Mouse (Mus musculus): ENCODE data around the gene Slc43a3. TPM values are rescaled to one million over a fixed set of nuclear protein-coding genes. Genes with fewer than 3 reads are reported as not detected.

Gene Slc43a3
- total and polyA plus RNA-seq, 3 experiments: 62.6 to 101 (median 79.1) TPM

- intact Hi-C loops (cut with DNase I): loop anchor here (2.0 kb wide), 1 partner anchor 17 kb away; no protein-coding TSS in a partner anchor
- WGBS: 81% methylated on average over 5 of the region's 5 CpGs
Measured at GRCm38 (mm10) chr2:84913881-84914280, 22.5 kb upstream of the Slc43a3 start.

DNA sequence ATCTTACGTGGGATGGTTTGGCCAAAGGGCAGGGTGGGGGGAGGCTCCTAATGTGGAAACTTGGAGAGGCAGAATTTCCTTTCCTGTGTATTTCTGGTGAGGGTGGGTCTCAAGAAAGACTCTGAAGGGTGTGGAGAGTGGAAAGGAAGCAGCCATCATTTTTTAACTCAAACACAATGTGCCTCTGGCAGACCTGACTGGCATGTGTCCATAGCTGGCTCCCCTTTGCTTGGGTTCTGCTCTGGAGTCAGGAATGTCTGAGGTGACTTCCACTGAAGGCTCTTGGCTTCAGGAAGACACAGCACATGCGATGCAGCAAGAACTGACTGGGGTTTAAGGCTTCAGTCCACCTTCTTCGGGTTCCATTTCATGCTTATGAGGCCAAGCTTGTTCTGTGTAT is 21.0 kb upstream of the Slc43a3 start:
- DNase-seq: peak; percentile 61 to 71
- Histone ChIP-seq H3K4me3 (no peak overlapping the region), H3K4me1 (ENCODE audit: control insufficient read depth, insufficient read depth, low read length) (peaks cover 17% of the 10 kb centered on the region), H3K9ac (ENCODE audit: low read depth, low read length) (no peak overlapping the region), H3K27ac (peak overlapping the region; percentile 93), H3K27me3 (ENCODE audit: control insufficient read depth, insufficient read depth, low read length) (no peaks in the 10 kb centered on the region), H3K79me2 (replicated peaks; ENCODE audit: control insufficient read depth, insufficient read depth, low read length) (no peaks in the 10 kb centered on the region), H3K36me3 (ENCODE audit: control insufficient read depth, insufficient read depth, low read length) (peaks cover 9% of the 10 kb centered on the region)
- intact Hi-C loops (cut with DNase I): loop anchor here (2.0 kb wide), 1 partner anchor 19 kb away; no protein-coding TSS in a partner anchor
- no peak for TF ChIP-seq CTCF (IDR thresholded peaks at IDR 0.05)
- TF ChIP-seq EP300 (IDR thresholded peaks at IDR 0.05; ENCODE audit: insufficient read depth, low read depth, low read length): peak; percentile 88
- 0 out of 2 replicates have a peak, but pooled peaks have one; percentile 58 for TF ChIP-seq POLR2A (IDR thresholded peaks at IDR 0.05; ENCODE audit: insufficient read depth, low read depth, low read length)
- WGBS: 26% methylated on average over 3 of the region's 3 CpGs

More at GRCm38 (mm10) chr2:84913881-84914280, 22.5 kb upstream of the Slc43a3 start:
- Histone ChIP-seq H3K9ac (ENCODE audit: low read depth, low read length) (no peak overlapping the region), H3K36me3 (ENCODE audit: control insufficient read depth, insufficient read depth, low read length) (peaks cover 9% of the 10 kb centered on the region), H3K4me3 (no peak overlapping the region), H3K27me3 (ENCODE audit: control insufficient read depth, insufficient read depth, low read length) (no peaks in the 10 kb centered on the region), H3K4me1 (ENCODE audit: control insufficient read depth, insufficient read depth, low read length) (peaks cover 17% of the 10 kb centered on the region), H3K27ac (peak overlapping the region; percentile 70), H3K79me2 (replicated peaks; ENCODE audit: control insufficient read depth, insufficient read depth, low read length) (no peaks in the 10 kb centered on the region)
- TF ChIP-seq POLR2A (IDR thresholded peaks at IDR 0.05; ENCODE audit: insufficient read depth, low read depth, low read length): no peak
- TF ChIP-seq CTCF (IDR thresholded peaks at IDR 0.05): no peak
- no peak for TF ChIP-seq EP300 (IDR thresholded peaks at IDR 0.05; ENCODE audit: insufficient read depth, low read depth, low read length)
- DNase-seq: no peak

- peak; percentile 27; the same call in 1 of the 2 replicates for TF ChIP-seq CTCF (IDR thresholded peaks at IDR 0.05)
- TF ChIP-seq POLR2A (IDR thresholded peaks at IDR 0.05; ENCODE audit: insufficient read depth, low read depth, low read length): peak; percentile 65
- TF ChIP-seq EP300 (IDR thresholded peaks at IDR 0.05; ENCODE audit: insufficient read depth, low read depth, low read length): peak; percentile 99
- peaks cover 9% of the 10 kb centered on the region for H3K36me3 ChIP-seq (ENCODE audit: control insufficient read depth, insufficient read depth, low read length)
- WGBS: 45% methylated on average over 8 of the region's 8 CpGs
- H3K9ac ChIP-seq (ENCODE audit: low read depth, low read length): no peak overlapping the region
- H3K27ac ChIP-seq: peak overlapping the region; percentile 93
- H3K79me2 ChIP-seq (replicated peaks; ENCODE audit: control insufficient read depth, insufficient read depth, low read length): no peaks in the 10 kb centered on the region
- no peak overlapping the region for H3K4me3 ChIP-seq
- peak; percentile 76 to 85 for DNase-seq
- H3K4me1 ChIP-seq (ENCODE audit: control insufficient read depth, insufficient read depth, low read length): peaks cover 17% of the 10 kb centered on the region
- intact Hi-C loops (cut with DNase I): loop anchor here (1.0 to 2.0 kb wide), 2 partner anchors 21 to 28 kb away; no protein-coding TSS in a partner anchor
- H3K27me3 ChIP-seq (ENCODE audit: control insufficient read depth, insufficient read depth, low read length): no peaks in the 10 kb centered on the region
Measured at GRCm38 (mm10) chr2:84916548-84917320, 19.6 kb upstream of the Slc43a3 start.

GRCm38 (mm10) chr2:84918188-84918587 is 18.2 kb upstream of the Slc43a3 start:
- Histone ChIP-seq H3K9ac (ENCODE audit: low read depth, low read length) (no peak overlapping the region), H3K36me3 (ENCODE audit: control insufficient read depth, insufficient read depth, low read length) (peaks cover 9% of the 10 kb centered on the region), H3K27ac (peak overlapping the region; percentile 38), H3K79me2 (replicated peaks; ENCODE audit: control insufficient read depth, insufficient read depth, low read length) (no peaks in the 10 kb centered on the region), H3K27me3 (ENCODE audit: control insufficient read depth, insufficient read depth, low read length) (no peaks in the 10 kb centered on the region), H3K4me1 (ENCODE audit: control insufficient read depth, insufficient read depth, low read length) (peaks cover 17% of the 10 kb centered on the region), H3K4me3 (no peak overlapping the region)
- 77% methylated on average over 3 of the region's 3 CpGs for WGBS
- no peak for TF ChIP-seq EP300 (IDR thresholded peaks at IDR 0.05; ENCODE audit: insufficient read depth, low read depth, low read length)
- no peak for TF ChIP-seq CTCF (IDR thresholded peaks at IDR 0.05)
- no peak for TF ChIP-seq POLR2A (IDR thresholded peaks at IDR 0.05; ENCODE audit: insufficient read depth, low read depth, low read length)
- intact Hi-C loops (cut with DNase I): no loop called here
- DNase-seq: no peak

DNA sequence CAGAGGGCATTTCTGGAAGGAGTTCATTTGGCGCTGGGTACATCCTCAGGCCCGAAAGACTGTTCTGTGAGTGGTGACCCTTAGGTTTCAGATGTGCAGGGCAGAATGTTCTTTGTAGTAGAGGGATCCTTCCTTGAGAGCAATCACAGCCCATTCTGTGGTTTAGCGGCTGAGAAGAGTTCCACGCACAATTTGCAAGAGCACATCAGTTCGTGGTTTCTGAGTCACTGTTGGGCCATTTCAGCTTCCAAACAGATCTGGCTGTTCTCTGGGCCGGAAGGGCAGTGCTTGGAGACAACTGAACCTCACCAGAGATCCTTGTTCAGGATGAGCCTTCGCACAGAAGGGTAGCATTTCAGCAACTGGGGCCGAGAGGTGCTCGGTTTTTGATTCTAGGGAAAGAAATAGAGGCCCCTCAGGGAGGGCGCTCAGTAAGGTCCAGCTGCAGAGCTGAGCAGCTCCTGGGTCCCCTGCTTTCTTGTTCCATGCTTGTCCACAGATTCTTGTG is 16.7 kb upstream of the Slc43a3 start:
- H3K27me3 ChIP-seq (ENCODE audit: control insufficient read depth, insufficient read depth, low read length): no peaks in the 10 kb centered on the region
- peaks cover 9% of the 10 kb centered on the region for H3K36me3 ChIP-seq (ENCODE audit: control insufficient read depth, insufficient read depth, low read length)
- no peak for TF ChIP-seq CTCF (IDR thresholded peaks at IDR 0.05)
- H3K79me2 ChIP-seq (replicated peaks; ENCODE audit: control insufficient read depth, insufficient read depth, low read length): no peaks in the 10 kb centered on the region
- H3K4me3 ChIP-seq: no peak overlapping the region
- DNase-seq: no peak
- no peak overlapping the region for H3K27ac ChIP-seq
- peaks cover 14% of the 10 kb centered on the region for H3K4me1 ChIP-seq (ENCODE audit: control insufficient read depth, insufficient read depth, low read length)
- H3K9ac ChIP-seq (ENCODE audit: low read depth, low read length): no peak overlapping the region
- 94% methylated on average over 10 of the region's 10 CpGs for WGBS
- intact Hi-C loops (cut with DNase I): no loop called here

DNA sequence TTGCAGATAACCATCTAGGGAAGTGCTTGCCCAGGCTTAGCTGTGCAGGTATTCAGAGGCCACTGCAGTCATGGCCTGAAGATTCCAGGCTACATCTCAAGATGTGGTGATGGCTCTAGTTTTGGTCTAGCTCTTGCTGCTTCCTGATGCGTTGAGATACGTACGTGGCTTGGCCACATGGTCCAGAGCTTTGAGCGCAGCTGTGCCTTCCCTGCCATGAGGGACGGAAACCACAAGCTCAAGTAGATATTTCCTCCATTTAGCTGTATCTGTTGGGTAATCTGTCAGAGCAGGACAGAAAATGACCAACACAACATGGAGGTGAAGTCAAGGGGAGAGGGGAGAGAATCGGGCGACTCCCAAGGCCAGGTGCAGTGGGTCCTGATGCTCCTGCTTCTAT is 6.2 kb upstream of the Slc43a3 start:
- no peak overlapping the region for H3K4me3 ChIP-seq
- peaks cover 3% of the 10 kb centered on the region; the same call in 1 of the 2 replicates for H3K4me1 ChIP-seq (ENCODE audit: control insufficient read depth, insufficient read depth, low read length)
- WGBS: 94% methylated on average over 7 of the region's 7 CpGs
- H3K27me3 ChIP-seq (ENCODE audit: control insufficient read depth, insufficient read depth, low read length): no peaks in the 10 kb centered on the region
- no peak overlapping the region for H3K9ac ChIP-seq (ENCODE audit: low read depth, low read length)
- no peak for TF ChIP-seq EP300 (IDR thresholded peaks at IDR 0.05; ENCODE audit: insufficient read depth, low read depth, low read length)
- no peak for TF ChIP-seq POLR2A (IDR thresholded peaks at IDR 0.05; ENCODE audit: insufficient read depth, low read depth, low read length)
- TF ChIP-seq CTCF (IDR thresholded peaks at IDR 0.05): no peak
- DNase-seq: no peak
- intact Hi-C loops (cut with DNase I): no loop called here
- no peaks in the 10 kb centered on the region for H3K79me2 ChIP-seq (replicated peaks; ENCODE audit: control insufficient read depth, insufficient read depth, low read length)
- no peaks in the 10 kb centered on the region for H3K36me3 ChIP-seq (ENCODE audit: control insufficient read depth, insufficient read depth, low read length)
- H3K27ac ChIP-seq: no peak overlapping the region
